22 mouse cellular contexts compared by ENCODE assay signal in genomic region chr16:55734301-55734700, GRCm38 (mm10).
A peak's percentile ranks its signal among the peaks of the same experiment; 100 is the strongest.
DNase-seq lines count a peak whose midpoint lies in the region; ATAC-seq and TF ChIP-seq lines count a peak whose summit lies in the region.
"Had no signal": no experiment of that assay in that cellular context is flagged by ENCODE, and none has a peak within 500 bp of the region (broad histone marks: within the 10 kb centered on the region; RNA-seq: fewer than 3 reads in every experiment).

No protein-coding gene starts in this region.

- H3K79me3 ChIP-seq in C2C12 (ENCODE audit: low read depth): no peaks in the 10 kb centered on the region

- no peak overlapping the region for H3K4me3 ChIP-seq in heart, embryonic 10.5 days
- H3K4me3 ChIP-seq in C2C12 (ENCODE audit: insufficient read depth, poor library complexity, severe bottlenecking) (no peak overlapping the region), myocyte (no peak overlapping the region)
- H3K4me3 ChIP-seq: embryonic facial prominence, embryonic 13.5 days; forebrain, embryonic 15.5 days; heart, embryonic 13.5 days; hindbrain, embryonic 15.5 days; limb, embryonic 15.5 days had no signal

- peak; percentile 7 to 12 for DNase-seq in heart, adult 9 months (ENCODE audit: low spot score in 2 of 2)
- DNase-seq in heart, embryonic 10.5 days (ENCODE audit: low spot score): no peak
- DNase-seq in Patski (ENCODE audit: low read depth, low spot score): peak; percentile 73
- DNase-seq in spleen, postnatal 14 days (ENCODE audit: low spot score in 2 of 2): no peak
- no peak for DNase-seq in spleen, postnatal 36 days (ENCODE audit: low spot score in 2 of 2)
- no peak for DNase-seq in left cerebral cortex, postnatal 10 days (ENCODE audit: extremely low spot score in 1 of 2, low spot score in 2 of 2)
- DNase-seq: B cell, adult 2 months; cerebellum, postnatal 10 days; gastrocnemius, postnatal 36 days; kidney, adult 18-20 months; liver, postnatal 0 days; right cerebral cortex, adult 18-20 months had no signal

- H3K4me2 ChIP-seq in myocyte (ENCODE audit: low read depth): peak overlapping the region; percentile 33
- H3K4me2 ChIP-seq: embryonic facial prominence, embryonic 13.5 days; forebrain, embryonic 15.5 days; heart, embryonic 13.5 days; hindbrain, embryonic 15.5 days; limb, embryonic 15.5 days had no signal

- 69% methylated on average over 11 of the region's 11 CpGs for whole genome bisulfite sequencing in heart, embryonic 10.5 days

- H3K4me1 ChIP-seq in heart, embryonic 10.5 days: no peaks in the 10 kb centered on the region
- H3K4me1 ChIP-seq: embryonic facial prominence, embryonic 13.5 days; forebrain, embryonic 15.5 days; hindbrain, embryonic 15.5 days; limb, embryonic 15.5 days had no signal

- no peak for TF ChIP-seq CTCF in C2C12 (IDR thresholded peaks at IDR 0.05; ENCODE audit: control insufficient read depth, insufficient read depth, insufficient read length)
- no peak for TF ChIP-seq CTCF in Patski (IDR thresholded peaks at IDR 0.05)

- in situ Hi-C loops in Patski (cut with MboI; ENCODE audit: low pct_unique_long_range_greater_than_20kb): loop anchor here (5.0 kb wide), 3 partner anchors 83 to 202 kb away; no protein-coding TSS in a partner anchor

- ATAC-seq in Patski: peak; percentile 72
- ATAC-seq: forebrain, embryonic 15.5 days; liver, postnatal 0 days; midbrain, embryonic 16.5 days had no signal

- CTCF ChIA-PET in Patski (lab: Charles Lee): no interaction called here

- H3K79me2 ChIP-seq in C2C12 (ENCODE audit: control insufficient read depth, insufficient read depth) (no peaks in the 10 kb centered on the region), myocyte (ENCODE audit: control insufficient read depth, insufficient read depth) (no peaks in the 10 kb centered on the region)

- H3K27ac ChIP-seq in heart, embryonic 10.5 days: no peak overlapping the region
- H3K27ac ChIP-seq: embryonic facial prominence, embryonic 13.5 days; forebrain, embryonic 15.5 days; heart, embryonic 13.5 days; hindbrain, embryonic 15.5 days; kidney, postnatal 0 days; limb, embryonic 15.5 days had no signal

- H3ac ChIP-seq in C2C12 (ENCODE audit: control insufficient read depth, insufficient read length, low read depth) (no peak overlapping the region), myocyte (ENCODE audit: control insufficient read depth, insufficient read length) (no peak overlapping the region)

- POLR2A ChIA-PET in Patski (lab: Charles Lee): interaction anchor here (0.6 to 1.4 kb wide), 2 partner anchors 85 to 86 kb away, joined by 3 read pairs; no protein-coding TSS in a partner anchor

- no peak for TF ChIP-seq POLR2A in myocyte (IDR thresholded peaks at IDR 0.05; ENCODE audit: insufficient read length, low read depth)

- H3K27me3 ChIP-seq in heart, embryonic 10.5 days (ENCODE audit: insufficient read depth, poor library complexity, severe bottlenecking): no peaks in the 10 kb centered on the region
- H3K27me3 ChIP-seq in C2C12 (ENCODE audit: control insufficient read depth, insufficient read depth, insufficient read length) (no peaks in the 10 kb centered on the region), Patski (no peaks in the 10 kb centered on the region), myocyte (ENCODE audit: control insufficient read depth, insufficient read depth, insufficient read length) (no peaks in the 10 kb centered on the region)
- H3K27me3 ChIP-seq: embryonic facial prominence, embryonic 13.5 days; forebrain, embryonic 15.5 days; heart, embryonic 13.5 days; hindbrain, embryonic 15.5 days; limb, embryonic 15.5 days had no signal

- intact Hi-C loops in left cerebral cortex, postnatal 10 days (cut with DNase I): no loop called here

- no peaks in the 10 kb centered on the region for H3K9me3 ChIP-seq in heart, embryonic 10.5 days
- H3K9me3 ChIP-seq: embryonic facial prominence, embryonic 13.5 days; forebrain, embryonic 15.5 days; G1E; heart, embryonic 13.5 days; hindbrain, embryonic 15.5 days; limb, embryonic 15.5 days had no signal

- no peaks in the 10 kb centered on the region for H3K36me3 ChIP-seq in heart, embryonic 10.5 days
- H3K36me3 ChIP-seq in C2C12 (ENCODE audit: control insufficient read depth, insufficient read depth) (no peaks in the 10 kb centered on the region), myocyte (ENCODE audit: control insufficient read depth, insufficient read depth) (no peaks in the 10 kb centered on the region)
- H3K36me3 ChIP-seq: embryonic facial prominence, embryonic 13.5 days; forebrain, embryonic 15.5 days; G1E; heart, embryonic 13.5 days; hindbrain, embryonic 15.5 days; limb, embryonic 15.5 days had no signal

TF ChIP-seq in C2C12, 6 proteins besides CTCF, POLR2A, EP300 and RAD21:
- peak; percentile 52 for TF ChIP-seq USF1 (IDR thresholded peaks at IDR 0.05; ENCODE audit: low read depth)
- TF ChIP-seq MAX (IDR thresholded peaks at IDR 0.05): no peak
TF ChIP-seq in C2C12: peak in this region for 1.

TF ChIP-seq in myocyte, 11 proteins besides CTCF, POLR2A, EP300 and RAD21:
- TF ChIP-seq MYOD1 (IDR thresholded peaks at IDR 0.05; ENCODE audit: control insufficient read depth in 1 of 3, insufficient read length in 2 of 3, low read depth in 2 of 3): no peak
- no peak for TF ChIP-seq REST (IDR thresholded peaks at IDR 0.05; ENCODE audit: insufficient read depth, insufficient read length)
- TF ChIP-seq TCF12 (IDR thresholded peaks at IDR 0.05; ENCODE audit: insufficient read depth, poor library complexity, severe bottlenecking): no peak
- no peak for TF ChIP-seq MYOG (IDR thresholded peaks at IDR 0.05; ENCODE audit: control insufficient read depth in 1 of 3, insufficient read depth in 1 of 3, insufficient read length in 2 of 3, low read depth in 2 of 3)
- TF ChIP-seq USF1 (IDR thresholded peaks at IDR 0.05; ENCODE audit: low read depth): no peak
TF ChIP-seq in myocyte: peak in this region for 0.

Comparison
In these comparisons a context has a peak if more than half of its experiments do, and no peak if none do; other contexts are left out.
1. DNase-seq: peak in heart, adult 9 months (2 of 2) and Patski (single experiment); none in heart, embryonic 10.5 days (single experiment), spleen, postnatal 14 days (0 of 2), spleen, postnatal 36 days (0 of 2) and left cerebral cortex, postnatal 10 days (0 of 2).